Mouse (Mus musculus): Measurements from ENCODE around the gene Mark1.

- TF ChIP-seq EP300 (IDR thresholded peaks at IDR 0.05) (no peak), CTCF (IDR thresholded peaks at IDR 0.05) (peak; percentile 57)
Measured at GRCm38 (mm10) chr1:184891998-184892397, 107.4 kb downstream of the Mark1 start.
